Mouse (Mus musculus) embryo, embryonic 10.5 days (tissue): ENCODE data around the gene Fam229b.

Experiments used
- DNase-seq: peaks from one replicate; pipeline ENCODE4 v3.0.0-alpha.2; 2015; ENCODE audit warnings: low spot score

Gene Fam229b

GRCm38 (mm10) chr10:39121412-39121811, 12.3 kb downstream of the Fam229b start:
- peak; percentile 21 for DNase-seq

GRCm38 (mm10) chr10:39109489-39109874, 24.2 kb downstream of the Fam229b start:
- no peak for DNase-seq

GRCm38 (mm10) chr10:39108837-39109488, 24.8 kb downstream of the Fam229b start:
- no peak for DNase-seq

- DNase-seq, result peak; percentile 25
Observed at GRCm38 (mm10) chr10:39106935-39107334, 26.8 kb downstream of the Fam229b start.

DNA sequence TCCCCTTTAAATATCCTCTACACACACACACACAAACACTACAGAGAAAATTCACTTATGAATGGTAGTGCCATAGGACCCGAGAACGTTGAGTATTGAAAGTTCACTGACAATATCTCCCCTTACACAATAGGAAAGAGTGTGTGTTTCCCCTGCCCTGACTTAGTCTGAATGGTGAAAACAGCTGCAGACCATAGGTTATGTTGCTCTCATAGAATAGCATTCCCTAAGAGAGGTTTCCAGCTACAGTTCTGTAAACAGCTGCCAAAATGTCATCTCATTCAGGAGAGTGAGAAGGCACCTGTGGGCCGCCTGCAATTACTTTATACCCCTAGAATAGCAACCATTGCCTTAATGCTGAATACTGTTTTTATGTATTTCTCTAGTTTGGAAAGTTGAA, 27.3 kb downstream of the Fam229b start:
- no peak for DNase-seq

GRCm38 (mm10) chr10:39104803-39105449, 28.8 kb downstream of the Fam229b start:
- no peak for DNase-seq

GRCm38 (mm10) chr10:39098746-39099145, 35.0 kb downstream of the Fam229b start:
- no peak for DNase-seq

- DNase-seq, result peak; percentile 22
Observed at GRCm38 (mm10) chr10:39096981-39097380, 36.7 kb downstream of the Fam229b start.

DNA sequence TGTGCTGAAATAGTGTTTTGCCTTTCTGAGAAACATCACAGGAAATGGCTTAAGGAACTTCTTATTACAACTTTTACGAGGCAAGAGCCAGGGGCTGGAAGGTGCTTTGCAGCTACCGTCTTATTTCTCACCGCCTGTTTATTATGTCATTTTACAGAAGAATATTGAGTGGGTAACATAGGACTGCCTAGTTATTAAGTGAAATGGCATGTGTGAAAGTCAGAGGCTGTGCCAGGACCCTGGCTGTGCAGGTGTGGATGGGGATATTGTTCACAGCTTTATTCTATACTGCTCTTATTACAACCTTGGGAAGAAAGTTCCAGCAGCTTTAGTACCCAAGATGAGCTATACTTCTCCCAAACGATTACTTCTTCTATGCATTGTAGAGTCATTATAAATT, 61.7 kb downstream of the Fam229b start:
- no peak for DNase-seq
